Mouse (Mus musculus): ENCODE results near the gene Depdc7.

- TF ChIP-seq POLR2A (IDR thresholded peaks at IDR 0.05; ENCODE audit: control insufficient read depth, extremely low read depth, insufficient read depth, low read length, poor library complexity) (no peak), CTCF (IDR thresholded peaks at IDR 0.05; ENCODE audit: borderline replicate concordance, control insufficient read depth, extremely low read depth, insufficient read depth, low read length, poor library complexity) (no peak)
Observed at GRCm38 (mm10) chr2:104768697-104769096, 26.0 kb upstream of the Depdc7 start.
